Mouse (Mus musculus) limb, embryonic 14.5 days (tissue): Measurements from ENCODE around the gene Kif22. TPM values are rescaled to one million over a fixed set of nuclear protein-coding genes. Genes with fewer than 3 reads are reported as not detected.

ENCODE experiments used
- ATAC-seq: fragments of 200-750 bp; cut with Nextera tagmentation; 2 replicates; pipeline ENCODE4 v1.8.0; 2017; ENCODE audit warnings: low read depth, moderate number of reproducible peaks, moderate TSS enrichment; ENCODE audit not compliant: low FRiP score
- DNase-seq: peaks from one replicate; pipeline ENCODE4 v3.0.0-alpha.2; 2015; ENCODE audit warnings: low spot score
- H3K27ac ChIP-seq: fragments of 300-500 bp; sonication (generic); replicated peaks from 2 replicates; pipeline ENCODE4 v1.5.1; 2014; ENCODE audit warnings: low read depth, mild to moderate bottlenecking, low read length, moderate library complexity, mixed read lengths
- H3K27me3 ChIP-seq: fragments of 300-500 bp; sonication (generic); 2 replicates; pipeline ENCODE4 v1.6.1; 2014; ENCODE audit warnings: low read length, mixed read lengths; ENCODE audit not compliant: control insufficient read depth, insufficient read depth
- H3K36me3 ChIP-seq: fragments of 300-500 bp; sonication (generic); 2 replicates; pipeline ENCODE4 v1.6.1; 2014; ENCODE audit warnings: mild to moderate bottlenecking, low read length, moderate library complexity, mixed read lengths; ENCODE audit not compliant: control insufficient read depth, insufficient read depth
- H3K4me1 ChIP-seq: fragments of 300-500 bp; sonication (generic); 2 replicates; pipeline ENCODE4 v1.6.1; 2014; ENCODE audit warnings: antibody characterized with exemption, low read length, mixed read lengths; ENCODE audit not compliant: control insufficient read depth, insufficient read depth
- H3K4me2 ChIP-seq: fragments of 300-500 bp; sonication (generic); replicated peaks from 2 replicates; pipeline ENCODE4 v1.6.1; 2014; ENCODE audit warnings: low read depth, mild to moderate bottlenecking, low read length, moderate library complexity; ENCODE audit not compliant: severe bottlenecking
- H3K4me3 ChIP-seq: fragments of 300-500 bp; sonication (generic); replicated peaks from 2 replicates; pipeline ENCODE4 v1.5.1; 2014; ENCODE audit warnings: low read length
- H3K9ac ChIP-seq: fragments of 300-500 bp; sonication (generic); 2 replicates; pipeline ENCODE4 v1.6.1; 2014; ENCODE audit warnings: mild to moderate bottlenecking, low read depth, low read length, moderate library complexity; ENCODE audit not compliant: severe bottlenecking
- H3K9me3 ChIP-seq: fragments of 300-500 bp; sonication (generic); 2 replicates; pipeline ENCODE4 v1.6.1; 2016; ENCODE audit warnings: low read length; ENCODE audit not compliant: control insufficient read depth
- POLR2A ChIP-seq: fragments of 200-500 bp; IDR thresholded peaks from 2 replicates; pipeline ENCODE4 v1.8.0; 2012; ENCODE audit warnings: inconsistent platforms, mild to moderate bottlenecking, moderate library complexity, borderline replicate concordance; ENCODE audit not compliant: insufficient read depth, insufficient read length; ENCODE audit errors: extremely low read depth
- WGBS: fragments of 180-500 bp; shearing (Covaris S2); extraction: QIAGEN DNeasy Blood & Tissue Kit; methylation state at CpG from one replicate; pipeline ENCODE4 v1.1.7; 2014; 5-methylcytosine and 5-hydroxymethylcytosine counted together
- polyA plus RNA-seq, 2 experiments: library from polyadenylated mRNA; depleted of rRNA in 1 of 2; stranded (reverse) in 1 of 2; unstranded in 1 of 2; fragments of >200 nt; fragmentation: Nextera tagmentation in 1 of 2; extraction: Ambion mirVana in 1 of 2; gene quantifications; 2 replicates each; pipeline versions ENCODE4 v1.2.1 to v1.2.3; 2012 to 2014

Gene Kif22
- polyA plus RNA-seq, 2 experiments = 68.4 to 87.2 TPM

- peaks cover 40% of the 10 kb centered on the region for H3K36me3 ChIP-seq
- H3K4me3 ChIP-seq = peak overlapping the region; percentile 61
- peaks cover 56% of the 10 kb centered on the region for H3K4me1 ChIP-seq
- ATAC-seq = no peak
- 47% methylated on average over 5 of the region's 5 CpGs for WGBS
- TF ChIP-seq POLR2A = no peak
- H3K27ac ChIP-seq = peak overlapping the region; percentile 76
- H3K4me2 ChIP-seq = peak overlapping the region; percentile 85
- peak overlapping the region; percentile 72 for H3K9ac ChIP-seq
- H3K9me3 ChIP-seq = no peaks in the 10 kb centered on the region
- no peak for DNase-seq
- H3K27me3 ChIP-seq = no peaks in the 10 kb centered on the region
These were observed 20.4 kb downstream of the Kif22 start for GRCm38 (mm10) chr7:127021563-127022527.

- Histone ChIP-seq H3K27ac (peak within 1 kb of the TSS; percentile 76), H3K4me3 (peak within 1 kb of the TSS; percentile 61), H3K36me3 (peaks cover 41% of the 10 kb centered on the region), H3K9me3 (no peaks in the 10 kb centered on the region), H3K9ac (peak within 1 kb of the TSS; percentile 72), H3K4me2 (peak within 1 kb of the TSS; percentile 85), H3K4me1 (peaks cover 57% of the 10 kb centered on the region), H3K27me3 (no peaks in the 10 kb centered on the region)
- TF ChIP-seq POLR2A = peak; percentile 55; the same call in 1 of the 2 replicates
- peak; percentile 83 for DNase-seq
- ATAC-seq = peak; percentile 55
- WGBS = 1% methylated on average over 31 of the region's 37 CpGs
These were observed 21.2 kb downstream of the Kif22 start, which contains the start of the genes Gm42742 and Prrt2 for GRCm38 (mm10) chr7:127020901-127021562. Gene Gm42742 (minus strand): TSS chr7:127021097. Gene Prrt2 (minus strand): TSS chr7:127021211.

- Histone ChIP-seq H3K9me3 (no peaks in the 10 kb centered on the region), H3K27ac (peak overlapping the region; percentile 76), H3K4me1 (peaks cover 62% of the 10 kb centered on the region), H3K36me3 (peaks cover 46% of the 10 kb centered on the region), H3K4me3 (peak overlapping the region; percentile 61), H3K9ac (peak overlapping the region; percentile 72), H3K4me2 (peak overlapping the region; percentile 85), H3K27me3 (no peaks in the 10 kb centered on the region)
- WGBS = 23% methylated on average over 5 of the region's 5 CpGs
- ATAC-seq (no peak), DNase-seq (no peak)
- TF ChIP-seq POLR2A = no peak
These were observed 21.8 kb downstream of the Kif22 start for GRCm38 (mm10) chr7:127020491-127020890.

GRCm38 (mm10) chr7:127020031-127020430 lies 22.2 kb downstream of the Kif22 start:
- Histone ChIP-seq H3K36me3 (peaks cover 46% of the 10 kb centered on the region), H3K4me3 (peak overlapping the region; percentile 61), H3K4me1 (peaks cover 66% of the 10 kb centered on the region), H3K27ac (peak overlapping the region; percentile 76), H3K4me2 (peak overlapping the region; percentile 85), H3K27me3 (no peaks in the 10 kb centered on the region), H3K9ac (peak overlapping the region; percentile 72), H3K9me3 (no peaks in the 10 kb centered on the region)
- no peak for DNase-seq
- ATAC-seq = no peak
- no peak for TF ChIP-seq POLR2A
- 66% methylated on average over 3 of the region's 3 CpGs for WGBS

GRCm38 (mm10) chr7:127019306-127019960 lies 22.8 kb downstream of the Kif22 start:
- Histone ChIP-seq H3K4me1 (peaks cover 62% of the 10 kb centered on the region), H3K27me3 (no peaks in the 10 kb centered on the region), H3K27ac (peak overlapping the region; percentile 76), H3K9me3 (no peaks in the 10 kb centered on the region), H3K4me3 (peak overlapping the region; percentile 61), H3K4me2 (peak overlapping the region; percentile 85), H3K36me3 (peaks cover 44% of the 10 kb centered on the region), H3K9ac (peak overlapping the region; percentile 72)
- WGBS = 74% methylated on average over 14 of the region's 14 CpGs
- no peak for DNase-seq
- ATAC-seq = no peak
- TF ChIP-seq POLR2A = no peak
